Mouse (Mus musculus) liver, postnatal 0 days (tissue): ENCODE measurements at regions not wholly inside any gene's neighbourhood (a gene's known extent, or its start where the extent isn't known, plus 50 kb on each side); places are given as distances from the start of the nearest gene placed in this dataset.

Experiments used
- ATAC-seq: fragments of 200-750 bp; cut with Nextera tagmentation; 2 replicates; pipeline ENCODE4 v1.8.0; 2017; ENCODE audit warnings: mild to moderate bottlenecking, moderate library complexity
- DNase-seq: peaks from one replicate; pipeline ENCODE4 v3.0.0-alpha.2; 2016
- H3K27ac ChIP-seq: fragments of 300-500 bp; sonication (generic); 2 replicates; pipeline ENCODE4 v1.5.1; 2014; ENCODE audit warnings: antibody characterized with exemption, moderate library complexity, mild to moderate bottlenecking, low read depth
- H3K27me3 ChIP-seq: fragments of 300-500 bp; sonication (generic); 2 replicates; pipeline ENCODE4 v1.6.1; 2014; ENCODE audit warnings: low read length, control low read depth, mixed read lengths; ENCODE audit not compliant: insufficient read depth
- H3K36me3 ChIP-seq: fragments of 300-500 bp; sonication (generic); replicated peaks from 2 replicates; pipeline ENCODE4 v1.6.1; 2014; ENCODE audit warnings: mild to moderate bottlenecking, control low read depth, low read length, moderate library complexity, mixed read lengths; ENCODE audit not compliant: insufficient read depth
- H3K4me1 ChIP-seq: fragments of 300-500 bp; sonication (generic); 2 replicates; pipeline ENCODE4 v1.6.1; 2014; ENCODE audit warnings: antibody characterized with exemption, mild to moderate bottlenecking, control low read depth; ENCODE audit not compliant: insufficient read depth
- H3K4me2 ChIP-seq: fragments of 300-500 bp; sonication (generic); 2 replicates; pipeline ENCODE4 v1.6.1; 2014; ENCODE audit warnings: low read depth, mild to moderate bottlenecking, low read length, moderate library complexity, mixed read lengths
- H3K4me3 ChIP-seq: fragments of 300-500 bp; sonication (generic); 2 replicates; pipeline ENCODE4 v1.5.1; 2014; ENCODE audit warnings: low read depth, low read length
- H3K9ac ChIP-seq: fragments of 300-500 bp; sonication (generic); replicated peaks from 2 replicates; pipeline ENCODE4 v1.6.1; 2014; ENCODE audit warnings: mild to moderate bottlenecking, moderate library complexity
- H3K9me3 ChIP-seq: fragments of 300-500 bp; sonication (generic); 2 replicates; pipeline ENCODE4 v1.6.1; 2016; ENCODE audit warnings: mild to moderate bottlenecking, control low read depth, low read length, mixed read lengths
- CTCF ChIP-seq: sonication (generic); IDR thresholded peaks from 2 replicates; pipeline ENCODE4 v1.5.1; 2016; ENCODE audit warnings: antibody characterized with exemption, low read depth
- EP300 ChIP-seq: IDR thresholded peaks from 2 replicates; pipeline ENCODE4 v1.6.1; 2016; ENCODE audit warnings: antibody characterized with exemption, low read depth, mild to moderate bottlenecking
- WGBS: fragments of 180-500 bp; shearing (Covaris S2); extraction: QIAGEN DNeasy Blood & Tissue Kit; methylation state at CpG from one replicate; pipeline ENCODE4 v1.1.7; 2014; ENCODE audit not compliant: insufficient replicate concordance; 5-methylcytosine and 5-hydroxymethylcytosine counted together

GRCm38 (mm10) chr5:54356105-54356504, 357.8 kb downstream of the Stim2 start:
- no peaks in the 10 kb centered on the region for H3K9me3 ChIP-seq
- ATAC-seq = peak; percentile 99
- no peaks in the 10 kb centered on the region for H3K36me3 ChIP-seq
- TF ChIP-seq EP300 = peak; percentile 39; the same call in 1 of the 2 replicates
- no peak for TF ChIP-seq CTCF
- H3K4me2 ChIP-seq = no peak overlapping the region
- peak overlapping the region; percentile 76 for H3K27ac ChIP-seq
- peak; percentile 20 for DNase-seq
- no peaks in the 10 kb centered on the region for H3K27me3 ChIP-seq
- H3K4me1 ChIP-seq = no peaks in the 10 kb centered on the region
- no peak overlapping the region for H3K9ac ChIP-seq
- WGBS = 47% methylated on average over 4 of the region's 4 CpGs
- no peak overlapping the region for H3K4me3 ChIP-seq

- H3K36me3 ChIP-seq = no peaks in the 10 kb centered on the region
- no peak overlapping the region for H3K27ac ChIP-seq
- H3K27me3 ChIP-seq = no peaks in the 10 kb centered on the region
- no peak overlapping the region for H3K9ac ChIP-seq
- 68% methylated on average over 4 of the region's 4 CpGs for WGBS
- DNase-seq = no peak
- no peak for TF ChIP-seq CTCF
- TF ChIP-seq EP300 = no peak
- no peaks in the 10 kb centered on the region for H3K4me1 ChIP-seq
- no peak overlapping the region for H3K4me3 ChIP-seq
- ATAC-seq = no peak
- H3K4me2 ChIP-seq = no peak overlapping the region
- no peaks in the 10 kb centered on the region for H3K9me3 ChIP-seq
Measured at GRCm38 (mm10) chr5:54357501-54357900, 359.2 kb downstream of the Stim2 start.

DNA sequence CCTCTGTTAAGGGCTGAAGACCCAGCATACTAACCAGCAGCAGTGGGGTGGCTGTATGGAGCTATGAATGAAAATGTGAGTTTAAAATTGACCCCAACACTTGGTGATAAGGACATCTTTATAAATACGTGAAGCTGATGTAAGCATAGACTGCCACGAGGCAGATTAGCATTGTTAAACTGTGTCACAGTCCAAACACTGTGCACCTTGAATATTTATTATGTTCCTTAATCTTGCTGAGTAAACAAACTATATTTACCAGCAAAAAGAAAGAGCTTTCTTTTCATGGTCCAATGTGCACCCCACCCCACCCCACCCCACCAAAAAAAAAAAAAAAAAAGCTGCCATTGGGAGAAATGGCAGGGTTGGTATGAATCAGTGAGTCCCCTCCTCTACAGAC, 359.9 kb downstream of the Stim2 start:
- 49% methylated on average over 2 of the region's 2 CpGs for WGBS
- no peak for ATAC-seq

More for the DNA sequence above, 359.9 kb downstream of the Stim2 start:
- Histone ChIP-seq H3K4me1 (no peaks in the 10 kb centered on the region), H3K27me3 (no peaks in the 10 kb centered on the region), H3K9ac (no peak overlapping the region), H3K9me3 (no peaks in the 10 kb centered on the region), H3K36me3 (no peaks in the 10 kb centered on the region), H3K4me3 (no peak overlapping the region), H3K27ac (no peak overlapping the region), H3K4me2 (no peak overlapping the region)
- no peak for DNase-seq
- TF ChIP-seq CTCF (no peak), EP300 (no peak)
